Mouse (Mus musculus): ENCODE results near the gene Prame. TPM values are rescaled to one million over a fixed set of nuclear protein-coding genes. Genes with fewer than 3 reads are reported as not detected.

Gene Prame
- not detected for polyA plus RNA-seq (2014; fragmentation: Illumina TruSeq; extraction: RNeasy Lipid Tissue Mini Kit (QIAGEN cat#74804); ENCODE audit: low read depth, low replicate concordance)

GRCm38 (mm10) chrX:135627605-135628004 is at the start of gene Prame:
Gene Prame, minus strand, starts transcription at chrX:135627705.

GRCm38 (mm10) chrX:135598677-135599076 is 28.8 kb downstream of the Prame start, which contains the start of gene Nxf7:
Gene Nxf7, minus strand, starts transcription at chrX:135598777.

Other genes starting within 250 kb of the Prame start
- not detected for gene Gm7903, start 193.9 kb downstream of the Prame start, polyA plus RNA-seq (2014; fragmentation: Illumina TruSeq; extraction: RNeasy Lipid Tissue Mini Kit (QIAGEN cat#74804); ENCODE audit: low read depth, low replicate concordance)
- not detected for gene AV320801, start 133.1 kb downstream of the Prame start, polyA plus RNA-seq (2014; fragmentation: Illumina TruSeq; extraction: RNeasy Lipid Tissue Mini Kit (QIAGEN cat#74804); ENCODE audit: low read depth, low replicate concordance)
- not detected for gene Nxf7, start 28.9 kb downstream of the Prame start, polyA plus RNA-seq (2014; fragmentation: Illumina TruSeq; extraction: RNeasy Lipid Tissue Mini Kit (QIAGEN cat#74804); ENCODE audit: low read depth, low replicate concordance)
- gene Tcp11x2, start 66.1 kb upstream of the Prame start, polyA plus RNA-seq (2014; fragmentation: Illumina TruSeq; extraction: RNeasy Lipid Tissue Mini Kit (QIAGEN cat#74804); ENCODE audit: low read depth, low replicate concordance): not detected
- gene Tmsb15a, start 97.6 kb upstream of the Prame start, polyA plus RNA-seq (2014; fragmentation: Illumina TruSeq; extraction: RNeasy Lipid Tissue Mini Kit (QIAGEN cat#74804); ENCODE audit: low read depth, low replicate concordance): 4.5 TPM
- gene Armcx5, start 115.0 kb upstream of the Prame start, polyA plus RNA-seq (2014; fragmentation: Illumina TruSeq; extraction: RNeasy Lipid Tissue Mini Kit (QIAGEN cat#74804); ENCODE audit: low read depth, low replicate concordance): 33.2 TPM
- gene Gprasp1, start 115.0 kb upstream of the Prame start, polyA plus RNA-seq (2014; fragmentation: Illumina TruSeq; extraction: RNeasy Lipid Tissue Mini Kit (QIAGEN cat#74804); ENCODE audit: low read depth, low replicate concordance): 153 TPM
- 58.9 TPM for gene Bhlhb9, start 169.9 kb upstream of the Prame start, polyA plus RNA-seq (2014; fragmentation: Illumina TruSeq; extraction: RNeasy Lipid Tissue Mini Kit (QIAGEN cat#74804); ENCODE audit: low read depth, low replicate concordance)
- gene Gprasp2, start 211.3 kb upstream of the Prame start, polyA plus RNA-seq (2014; fragmentation: Illumina TruSeq; extraction: RNeasy Lipid Tissue Mini Kit (QIAGEN cat#74804); ENCODE audit: low read depth, low replicate concordance): 33.6 TPM